7 mouse cellular contexts compared by ENCODE assay signal in the genomic region with DNA sequence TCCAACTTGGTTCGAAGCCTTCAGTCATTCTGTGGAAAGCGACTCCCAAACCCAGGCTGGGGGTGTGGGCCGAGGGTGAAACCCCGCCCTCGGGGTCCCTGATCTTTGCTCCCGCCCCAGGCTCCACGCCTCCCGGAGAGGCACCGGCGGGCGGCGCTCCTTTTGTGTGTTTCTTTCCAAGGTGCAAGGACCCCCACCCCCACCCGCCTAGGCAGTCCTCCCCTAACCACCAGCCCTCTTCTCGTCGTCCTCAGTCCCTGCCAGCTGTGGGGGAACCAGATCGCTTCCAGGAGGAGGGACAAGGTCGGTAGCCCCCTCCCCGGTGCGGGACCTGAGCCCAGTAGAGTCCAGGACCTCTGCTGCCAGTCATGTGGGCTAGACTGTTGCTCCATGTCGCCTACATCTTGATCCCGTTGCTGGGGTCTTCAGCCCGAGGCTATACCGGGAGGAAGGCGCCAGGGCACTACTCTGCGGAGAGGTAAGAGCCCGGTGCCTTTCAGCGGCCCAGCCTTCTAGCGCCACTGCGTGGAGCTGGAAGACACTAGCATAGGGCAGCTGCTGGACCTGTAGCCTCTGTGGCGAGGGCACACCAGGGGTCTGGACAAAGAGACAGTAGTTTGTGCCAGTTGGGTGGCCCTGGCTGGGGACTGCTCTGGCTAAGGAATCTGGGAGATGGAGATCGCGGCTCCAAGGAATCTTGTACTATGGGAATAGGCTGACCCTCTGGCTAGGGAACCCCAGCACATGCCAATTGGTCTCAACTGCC. TPM values are rescaled to one million over a fixed set of nuclear protein-coding genes. Genes with fewer than 3 reads are reported as not detected.
DNase-seq lines count a peak whose midpoint lies in the region; ATAC-seq and TF ChIP-seq lines count a peak whose summit lies in the region.

Gene Vwce (plus strand): TSS at position 108 of the 766 bp plus-strand sequence.

- H3K4me2 ChIP-seq in intestine, embryonic 14.5 days (ENCODE audit: low read length) = peak within 1 kb of the TSS; percentile 98

- peak; percentile 18 to 37 for DNase-seq in adrenal gland, postnatal 4 days (ENCODE audit: low spot score in 2 of 2)
- peak; percentile 69 to 74 for DNase-seq in cerebellum, postnatal 25 days
- peak; percentile 57 for DNase-seq in gastrocnemius, adult 2 months
- DNase-seq in intestine, embryonic 14.5 days (ENCODE audit: low spot score) = peak; percentile 83
- DNase-seq in left cerebral cortex, postnatal 10 days (ENCODE audit: extremely low spot score in 1 of 2, low spot score in 2 of 2) = peak; percentile 16 to 61
- DNase-seq in spleen, postnatal 10 days (ENCODE audit: low spot score in 2 of 2) = peak; percentile 61 to 73

- H3K4me1 ChIP-seq in intestine, embryonic 14.5 days (replicated peaks; ENCODE audit: control insufficient read depth, insufficient read depth, low read length) = peaks cover 17% of the 10 kb centered on the region

- peaks cover 21% of the 10 kb centered on the region for H3K36me3 ChIP-seq in intestine, embryonic 14.5 days (ENCODE audit: control insufficient read depth, insufficient read depth, low read length)

- peak within 1 kb of the TSS; percentile 43 for H3K9ac ChIP-seq in intestine, embryonic 14.5 days (ENCODE audit: low read length)

- peak; percentile 76 for ATAC-seq in intestine, embryonic 14.5 days (replicated peaks; ENCODE audit: low FRiP score, low TSS enrichment, low read depth)
- ATAC-seq in megakaryocyte progenitor cell, adult 5-6 weeks (replicated peaks; ENCODE audit: poor library complexity) = peak; percentile 76

- no peaks in the 10 kb centered on the region for H3K9me3 ChIP-seq in intestine, embryonic 14.5 days (ENCODE audit: control insufficient read depth, low read length)

- peak within 1 kb of the TSS; percentile 68 for H3K4me3 ChIP-seq in gastrocnemius, adult 2 months
- peak within 1 kb of the TSS; percentile 31 for H3K4me3 ChIP-seq in intestine, embryonic 14.5 days (ENCODE audit: low read depth, low read length)

- intact Hi-C loops in gastrocnemius, adult 2 months (cut with DNase I) = no loop called here
- intact Hi-C loops in left cerebral cortex, postnatal 10 days (cut with DNase I) = no loop called here

- H3K27me3 ChIP-seq in intestine, embryonic 14.5 days (replicated peaks; ENCODE audit: control insufficient read depth, insufficient read depth, low read length) = no peaks in the 10 kb centered on the region

- WGBS in intestine, embryonic 14.5 days = 1% methylated on average over 32 of the region's 32 CpGs

- peak; percentile 53 for TF ChIP-seq CTCF in gastrocnemius, adult 2 months (IDR thresholded peaks at IDR 0.05)

- peak within 1 kb of the TSS; percentile 48; the same call in 1 of the 2 replicates for H3K27ac ChIP-seq in gastrocnemius, adult 2 months
- H3K27ac ChIP-seq in intestine, embryonic 14.5 days (ENCODE audit: low read depth) = no peak within 1 kb of the TSS

RNA-seq across cellular contexts. Expression of gene Vwce, which starts in this region (rescaled TPM):
- total RNA-seq in adrenal gland, postnatal 4 days (2021) = 1 to 10 TPM; 2.2 to 4.9 TPM
- not detected for total RNA-seq in gastrocnemius, adult 2 months (2021)
- polyA plus RNA-seq in intestine, embryonic 14.5 days (2014; fragmentation: Nextera tagmentation; extraction: Ambion mirVana) = 1.5 and 2.8 TPM in 2 replicates
- total RNA-seq in left cerebral cortex, postnatal 10 days (2021) = 1 to 10 TPM in 1 of 2 experiments, under 1 TPM in 1; 0.81 to 1.2 TPM
- total RNA-seq in megakaryocyte progenitor cell, adult 5-6 weeks (2015) = 0.10 TPM in 2 replicates
- total RNA-seq in megakaryocyte progenitor cell, adult 5-6 weeks (2017) = 0.51 TPM in 1 of 2 replicates, not detected in the other

Comparison
In these comparisons a context has a peak if more than half of its experiments do, and no peak if none do; other contexts are left out.
1. Peak in DNase-seq, H3K4me3 ChIP-seq and H3K27ac ChIP-seq in gastrocnemius, adult 2 months; RNA of the gene not detected or under 1 TPM.
2. Peak in ATAC-seq in megakaryocyte progenitor cell, adult 5-6 weeks; RNA of the gene not detected or under 1 TPM.
3. DNase-seq: peak in every context shown above with its lines; median percentile 83 in intestine, embryonic 14.5 days; 72 in cerebellum, postnatal 25 days; 67 in spleen, postnatal 10 days; 57 in gastrocnemius, adult 2 months; 38 in left cerebral cortex, postnatal 10 days; 28 in adrenal gland, postnatal 4 days.